Mouse (Mus musculus) T-cell, adult 2 months (primary cell): ENCODE measurements at regions not wholly inside any gene's neighbourhood (a gene's known extent, or its start where the extent isn't known, plus 50 kb on each side); places are given as distances from the start of the nearest gene placed in this dataset.
A peak's percentile ranks its signal among the peaks of the same experiment; 100 is the strongest.

ENCODE experiments used
- DNase-seq: peaks from one replicate; pipeline ENCODE4 v3.0.0; 2022; ENCODE audit warnings: low spot score

DNA sequence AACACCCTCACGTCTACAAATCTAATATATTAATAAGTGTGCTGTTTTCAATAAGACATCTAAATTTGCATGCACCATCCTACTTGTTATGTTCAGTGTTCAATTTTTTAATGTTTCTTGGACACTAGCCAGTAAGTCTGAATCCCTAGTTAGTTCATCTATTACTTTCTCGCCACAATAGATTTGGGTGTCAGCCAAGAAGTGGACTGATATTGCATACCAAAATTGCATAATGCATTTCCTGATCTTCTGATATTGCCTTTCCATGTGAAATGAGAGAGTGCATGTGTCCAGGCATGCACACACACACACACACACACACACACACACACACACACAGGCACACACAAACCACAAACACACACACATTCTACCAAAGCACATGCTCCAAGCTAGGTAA is 874.9 kb downstream of the 5730522E02Rik start:
- DNase-seq = no peak

DNA sequence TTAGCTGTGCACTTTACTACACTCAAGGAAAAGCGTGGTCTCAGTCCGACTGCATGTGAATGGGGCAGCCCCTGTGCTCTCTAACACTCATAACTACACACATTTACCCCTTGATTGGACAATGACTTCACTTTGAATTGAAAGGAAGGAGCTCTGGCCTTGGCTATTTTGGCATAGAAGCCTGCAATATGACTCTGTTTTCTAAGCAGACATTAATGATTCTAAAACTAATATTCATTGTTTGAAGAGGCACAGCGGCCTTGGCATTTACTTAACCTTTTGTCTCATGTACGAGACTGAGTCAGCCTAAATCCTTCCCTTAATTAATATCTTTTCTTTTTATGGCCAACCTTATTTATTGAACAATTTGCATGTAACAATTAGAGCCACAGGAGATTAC is 879.9 kb downstream of the 5730522E02Rik start:
- DNase-seq = no peak

DNA sequence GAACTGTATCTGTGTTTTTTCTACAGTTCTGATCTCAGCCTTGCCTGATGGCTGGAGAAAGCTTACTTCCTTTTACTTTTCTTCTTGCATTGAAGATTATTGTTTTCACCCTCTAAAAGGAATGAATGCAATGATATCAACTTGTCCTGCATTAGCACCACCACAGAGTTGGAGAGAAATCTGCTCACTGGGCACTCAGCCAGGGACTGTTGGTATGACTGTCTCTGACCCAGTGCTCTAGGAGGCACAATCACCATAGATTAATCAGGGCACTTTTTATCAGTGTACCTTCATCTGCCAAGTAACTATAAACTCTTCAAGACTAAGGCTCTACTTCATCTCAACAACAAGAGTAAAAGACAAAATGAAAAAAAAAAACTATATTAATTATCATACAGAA is 888.1 kb downstream of the 5730522E02Rik start:
- no peak for DNase-seq

DNA sequence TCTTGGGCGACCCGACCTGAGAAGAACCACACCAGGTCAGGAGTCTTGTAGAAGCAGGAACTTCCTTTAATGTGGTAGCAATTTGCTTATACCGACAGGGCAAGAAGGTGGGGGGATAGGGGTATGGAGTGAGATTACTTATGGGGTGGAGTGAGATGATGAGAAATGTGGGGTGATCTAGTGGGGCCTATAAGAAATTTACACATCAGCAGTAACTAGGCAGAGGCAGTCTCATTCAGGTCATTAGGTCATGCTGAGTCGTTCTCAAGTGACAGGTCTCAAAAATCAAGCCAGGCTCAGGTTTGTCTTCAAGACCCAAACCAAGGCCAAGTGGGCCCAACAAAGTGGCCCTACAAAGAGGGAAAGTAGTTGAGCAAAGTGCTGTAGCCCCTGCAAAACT is 889.1 kb downstream of the 5730522E02Rik start:
- no peak for DNase-seq

DNA sequence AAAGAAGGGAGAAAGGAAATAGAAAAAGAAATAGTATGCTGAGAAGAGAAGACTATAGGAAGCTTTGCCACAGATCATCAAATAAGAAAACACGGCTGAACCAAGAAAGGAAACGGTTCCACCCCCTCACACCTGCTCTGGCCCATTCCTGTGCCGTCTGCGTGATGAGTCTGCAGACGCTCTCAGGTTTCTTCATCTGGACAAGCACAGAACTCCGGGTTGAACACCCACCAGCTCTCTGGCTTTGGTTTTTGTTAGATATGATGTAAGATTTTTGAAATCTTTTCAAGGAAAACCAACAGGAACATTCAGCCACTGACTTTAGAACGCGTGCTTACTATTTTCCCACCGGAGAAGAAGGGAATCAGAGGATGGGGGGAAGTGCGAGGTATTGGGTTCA is 895.9 kb downstream of the 5730522E02Rik start:
- no peak for DNase-seq

DNA sequence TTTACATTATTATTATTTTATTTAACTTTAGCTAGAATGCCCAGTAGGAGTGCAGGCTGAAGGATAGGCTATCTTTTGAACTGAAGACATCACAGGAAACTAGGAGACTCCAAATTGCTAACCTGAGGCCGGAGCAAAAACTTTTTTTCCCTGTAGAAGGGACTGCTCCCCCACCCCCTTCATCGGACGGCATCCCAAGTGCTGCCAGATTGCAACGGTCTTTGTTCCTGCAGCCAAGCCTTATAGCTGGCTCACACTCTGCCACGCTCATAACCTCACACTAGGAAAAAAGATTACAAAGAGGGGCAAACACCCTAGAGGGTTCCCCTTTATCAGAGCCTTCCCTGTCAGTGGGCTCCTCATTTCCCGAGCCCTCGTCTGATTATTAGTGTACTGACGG is 896.7 kb downstream of the 5730522E02Rik start:
- no peak for DNase-seq

DNA sequence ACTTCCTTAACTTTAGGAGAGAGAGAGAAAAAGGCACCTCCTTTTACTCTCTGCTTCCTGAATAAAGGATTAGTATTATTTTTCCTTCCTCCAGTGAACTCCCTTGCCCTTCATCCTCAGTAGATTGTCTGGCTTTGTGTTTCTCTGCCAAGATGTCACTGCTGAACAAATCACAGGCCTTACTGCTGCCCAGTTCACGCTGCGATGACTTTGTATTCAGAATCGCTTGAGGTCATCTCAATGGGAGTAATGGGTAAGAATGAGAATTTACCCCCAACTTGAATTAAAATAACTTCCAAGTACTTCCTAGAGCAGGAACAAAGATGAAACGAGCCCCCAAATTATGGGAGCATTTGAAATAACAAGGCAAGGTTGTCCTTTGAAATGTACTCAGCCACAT is 897.3 kb downstream of the 5730522E02Rik start:
- DNase-seq = no peak

DNA sequence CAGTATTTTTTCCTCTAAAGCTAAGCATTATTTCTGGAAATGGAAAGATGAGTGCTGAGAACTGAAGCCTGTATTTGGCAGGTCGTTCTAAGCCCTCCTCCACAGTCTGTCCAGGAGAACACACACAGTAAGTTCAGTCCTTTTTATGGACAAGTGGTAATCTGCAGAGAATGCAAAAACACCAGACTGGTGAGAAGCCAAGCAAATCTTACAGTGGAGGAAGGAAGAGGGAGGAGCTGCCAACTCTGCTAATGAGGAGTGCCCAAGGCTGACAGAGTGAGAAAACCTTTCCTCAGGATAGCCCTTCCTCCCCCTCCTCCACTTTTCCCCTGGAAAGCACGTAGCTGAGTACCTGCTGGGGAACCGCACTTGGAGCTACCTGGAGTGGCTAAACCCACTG is 899.8 kb downstream of the 5730522E02Rik start:
- no peak for DNase-seq

DNA sequence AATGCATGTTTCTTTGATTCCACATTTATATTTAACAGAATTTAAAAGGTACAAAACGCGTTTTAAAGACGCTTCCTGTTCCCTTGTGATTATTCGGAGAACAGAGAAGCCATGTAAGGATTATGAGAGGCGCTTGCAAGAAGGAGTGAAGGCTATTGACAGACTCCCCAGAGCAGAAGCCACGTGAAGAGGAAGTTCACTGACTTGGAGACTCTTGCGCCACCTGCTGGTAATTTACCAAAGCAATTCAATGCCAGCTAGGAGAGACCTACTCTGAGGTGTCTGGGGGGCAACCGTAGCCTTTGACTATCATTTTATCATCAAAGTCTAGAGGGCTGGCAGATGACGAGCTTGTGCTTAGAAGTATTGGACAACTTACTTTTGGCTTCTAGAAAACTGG is 909.4 kb downstream of the 5730522E02Rik start:
- peak; percentile 17 for DNase-seq

DNA sequence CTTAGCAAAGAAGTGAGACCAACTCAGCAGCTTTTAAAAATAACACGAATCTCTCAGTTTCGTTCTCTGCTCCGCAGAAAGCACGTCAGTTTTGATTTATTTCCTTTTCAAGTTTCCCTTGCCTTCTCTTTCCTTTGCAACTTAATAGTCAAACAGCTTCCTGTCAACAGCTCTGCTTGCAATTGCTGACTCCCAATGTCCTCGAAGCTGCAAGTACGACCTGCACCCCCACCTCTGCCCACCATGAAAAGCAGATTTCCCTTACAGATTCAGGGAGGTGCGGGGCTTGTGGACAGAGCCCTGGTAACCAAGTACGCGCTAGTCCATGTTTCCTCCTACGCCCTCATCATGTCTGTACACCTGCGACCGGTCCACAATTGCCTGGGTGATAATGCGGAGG is 922.2 kb downstream of the 5730522E02Rik start:
- DNase-seq = no peak

DNA sequence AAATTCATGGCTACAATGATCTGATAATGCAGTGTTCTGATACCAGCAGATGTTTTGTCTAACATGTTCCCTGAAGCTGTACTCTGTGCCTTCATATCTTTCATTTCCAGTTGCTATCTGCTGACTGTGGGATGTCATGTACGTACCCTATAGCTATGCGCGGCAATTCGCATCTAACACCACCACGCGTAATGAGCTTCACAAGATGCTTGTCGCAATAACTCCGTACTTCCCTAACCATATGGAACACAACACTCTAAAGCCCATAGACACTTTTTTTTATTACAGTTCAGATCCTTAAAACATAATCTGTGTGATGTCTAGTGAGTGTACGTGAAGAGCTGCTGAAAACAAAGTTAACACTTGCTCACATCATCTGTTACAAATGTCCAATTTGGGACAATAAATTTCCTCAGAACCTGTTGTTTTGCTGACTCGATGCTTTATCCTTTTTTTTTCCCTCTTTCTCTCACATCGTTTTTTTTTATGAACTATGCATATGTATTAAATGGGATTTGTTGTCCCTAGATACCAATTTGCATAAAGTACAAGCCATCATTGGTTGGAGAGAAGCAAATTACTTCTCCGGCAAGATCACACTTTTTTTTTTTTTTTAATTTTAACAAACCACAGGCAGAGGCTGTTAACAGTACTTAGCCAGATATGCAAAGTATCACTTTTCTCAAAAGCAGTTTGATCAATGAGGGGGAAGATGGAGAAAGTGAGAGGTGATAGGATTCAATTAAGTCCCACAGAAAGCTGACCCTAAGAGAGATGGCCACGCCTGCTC is 922.9 kb downstream of the 5730522E02Rik start:
- DNase-seq = no peak

DNA sequence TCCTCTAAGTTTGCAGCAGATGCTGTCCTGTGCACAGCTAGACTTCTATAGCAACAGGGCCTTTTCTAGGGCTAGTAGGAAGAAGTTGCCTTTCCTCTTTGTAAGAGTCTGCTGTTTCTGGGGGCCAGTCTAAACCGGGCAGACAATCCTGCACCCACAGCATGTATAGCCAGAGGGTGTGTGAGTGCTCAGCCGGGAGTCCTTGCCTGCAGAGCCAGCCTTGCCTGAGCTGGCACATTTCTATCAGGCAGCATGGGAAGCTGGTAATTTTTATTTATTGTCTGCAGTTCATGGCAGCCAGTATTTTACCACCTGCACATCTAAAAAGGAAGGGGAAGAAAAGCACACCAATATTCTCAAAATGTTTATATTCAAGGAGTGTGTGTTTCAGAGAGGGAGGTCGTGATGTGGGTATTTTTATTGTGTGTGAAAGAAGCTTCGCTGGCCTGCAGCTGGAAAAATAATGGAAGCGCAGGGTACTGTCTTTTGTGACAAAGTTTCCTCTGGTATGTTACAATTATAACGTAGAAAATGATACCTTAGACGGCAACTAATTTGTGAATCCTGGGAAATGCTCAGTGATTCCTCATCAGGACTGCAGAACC is 940.5 kb downstream of the 5730522E02Rik start:
- no peak for DNase-seq

DNA sequence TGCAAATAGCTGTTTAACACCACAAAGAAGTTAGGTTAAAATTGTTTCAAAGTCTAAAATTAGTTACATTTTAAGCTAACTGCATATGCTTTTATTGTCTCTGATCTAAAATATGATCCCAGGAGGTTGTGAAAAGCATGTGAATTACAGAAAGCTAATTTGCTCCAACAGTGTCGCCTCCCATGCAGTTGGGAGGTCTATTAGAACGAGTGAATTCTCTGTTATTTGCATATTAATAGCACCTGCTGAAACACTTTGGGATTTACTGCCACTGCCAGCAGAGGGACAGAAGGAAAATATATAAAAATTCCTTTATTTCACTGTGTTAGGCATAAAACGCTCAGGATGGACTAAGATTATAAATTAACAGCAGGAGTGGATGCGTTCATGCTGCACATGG is 947.7 kb downstream of the 5730522E02Rik start:
- no peak for DNase-seq

DNA sequence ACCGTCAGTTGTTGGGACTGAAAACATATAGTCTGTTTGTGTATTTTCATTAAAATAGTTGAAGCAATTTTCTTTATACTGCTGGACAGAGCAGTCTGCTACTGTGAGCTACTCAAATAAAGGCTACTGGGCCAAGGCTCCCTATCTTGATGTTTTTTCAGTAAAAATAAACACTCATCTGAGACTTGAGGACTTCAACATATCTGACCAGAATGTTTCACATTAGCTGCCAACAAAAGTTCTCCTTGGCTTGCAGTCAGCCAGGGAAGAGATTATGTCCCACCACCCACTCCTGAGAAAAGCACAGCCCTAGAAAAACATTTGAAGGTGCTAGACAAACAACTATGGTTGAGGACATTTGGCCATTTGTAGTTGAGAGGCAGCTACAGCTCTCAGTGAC is 950.9 kb downstream of the 5730522E02Rik start:
- DNase-seq = no peak

DNA sequence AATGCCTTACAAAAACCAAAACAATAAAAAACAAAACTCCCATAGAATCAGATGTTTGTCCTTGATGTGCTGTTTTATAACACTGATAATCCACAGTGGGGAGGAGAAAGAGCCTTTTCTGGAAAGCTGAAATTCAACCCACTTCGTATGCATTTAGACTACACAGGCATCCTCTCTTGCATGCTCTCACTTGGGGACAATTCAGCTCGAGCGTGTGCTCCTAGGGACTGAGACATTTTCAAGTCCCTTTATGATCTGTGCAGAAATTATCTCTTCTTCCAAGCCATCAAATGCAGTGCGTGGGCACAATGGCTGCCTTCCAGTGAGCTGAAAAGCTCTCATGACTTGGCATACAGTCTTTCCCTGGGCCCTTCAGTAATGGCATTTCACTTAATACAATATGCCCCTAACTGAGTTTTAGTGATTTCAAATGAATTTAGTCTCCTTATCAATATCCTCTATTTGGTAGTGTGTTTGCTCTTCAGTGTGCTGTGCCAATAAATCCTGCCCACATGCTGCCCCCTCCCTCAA is 977.1 kb downstream of the 5730522E02Rik start:
- no peak for DNase-seq
